Mouse (Mus musculus) ES-E14 (cell line): ENCODE measurements around the gene Hmgxb4. TPM values are rescaled to one million over a fixed set of nuclear protein-coding genes. Genes with fewer than 3 reads are reported as not detected.

Experiments
- DNase-seq: peaks from one replicate; pipeline ENCODE4 v3.0.0-alpha.2; 2013; ENCODE audit warnings: low read depth, low spot score
- H3K27ac ChIP-seq: 2 replicates; pipeline ENCODE4 v1.5.1; 2012; ENCODE audit warnings: low read depth, mild to moderate bottlenecking, low read length, moderate library complexity, mixed read lengths; ENCODE audit not compliant: poor library complexity, insufficient read depth, severe bottlenecking
- H3K36me3 ChIP-seq: 2 replicates; pipeline ENCODE4 v1.6.1; 2012; ENCODE audit warnings: mild to moderate bottlenecking, low read length, moderate library complexity, mixed read lengths; ENCODE audit not compliant: control insufficient read depth, poor library complexity, insufficient read depth, severe bottlenecking
- H3K4me1 ChIP-seq, 2 experiments: fragments of 150-350 bp in 1 of 2; sonication (generic) in 1 of 2; 2 replicates each; pipeline ENCODE4 v1.6.1; 2012; ENCODE audit warnings: low read length in 2 of 2, mild to moderate bottlenecking in 1 of 2, mixed read lengths in 1 of 2; ENCODE audit not compliant: control insufficient read depth in 2 of 2, insufficient read depth in 2 of 2, poor library complexity in 1 of 2
- H3K4me3 ChIP-seq, 2 experiments: fragments of 150-350 bp in 1 of 2; sonication (generic) in 1 of 2; 2 replicates each; pipeline ENCODE4 v1.5.1; 2012; ENCODE audit warnings: low read length in 2 of 2, low read depth in 1 of 2, mild to moderate bottlenecking in 1 of 2, mixed read lengths in 1 of 2; ENCODE audit not compliant: insufficient read depth in 1 of 2, poor library complexity in 1 of 2, severe bottlenecking in 1 of 2
- H3K9ac ChIP-seq: 2 replicates; pipeline ENCODE4 v1.6.1; 2012; ENCODE audit warnings: low read depth, mild to moderate bottlenecking, low read length, mixed read lengths; ENCODE audit not compliant: poor library complexity, insufficient read depth, severe bottlenecking
- H3K9me3 ChIP-seq: fragments of 150-350 bp; sonication (generic); 2 replicates; pipeline ENCODE4 v1.6.1; 2012; ENCODE audit warnings: low read depth, mild to moderate bottlenecking, low read length; ENCODE audit not compliant: control insufficient read depth, insufficient read depth
- CHD2 ChIP-seq: IDR thresholded peaks from 2 replicates; pipeline ENCODE4 v1.6.1; 2014; ENCODE audit warnings: mild to moderate bottlenecking, low read depth, low read length, inconsistent platforms
- HCFC1 ChIP-seq: IDR thresholded peaks from 2 replicates; pipeline ENCODE4 v1.6.1; 2012; ENCODE audit warnings: low read length, inconsistent platforms, borderline replicate concordance; ENCODE audit not compliant: insufficient read depth
- MAFK ChIP-seq: IDR thresholded peaks from 2 replicates; pipeline ENCODE4 v1.6.1; 2014; ENCODE audit warnings: mild to moderate bottlenecking, low read depth, low read length, inconsistent platforms; ENCODE audit not compliant: insufficient read depth
- ZC3H11A ChIP-seq: IDR thresholded peaks from 2 replicates; pipeline ENCODE4 v1.6.1; 2012; ENCODE audit warnings: low read depth, mild to moderate bottlenecking, inconsistent platforms, low read length, borderline replicate concordance
- ZNF384 ChIP-seq: IDR thresholded peaks from 2 replicates; pipeline ENCODE4 v1.6.1; 2012; ENCODE audit warnings: low read depth, low read length, inconsistent platforms
- in situ Hi-C, 2 experiments: fragments of 600-800 bp; cut with MboI; formaldehyde crosslinking; loops; one replicate each; pipeline ENCODE4 v1.15.1; 2025; ENCODE audit warnings: low sequenced_read_pairs in 2 of 2, inconsistent platforms in 1 of 2; ENCODE audit not compliant: unreplicated experiment in 2 of 2
- total RNA-seq: library from RNA; depleted of rRNA; stranded (reverse); fragments of 300-350 nt; gene quantifications from 2 replicates; pipeline ENCODE4 v1.2.3, GENCODE M21; 2012

Gene Hmgxb4
- total RNA-seq, 1 experiment, result 66.5 TPM

GRCm38 (mm10) chr8:74972322-74972883 lies 20.8 kb upstream of the Hmgxb4 start:
- Histone ChIP-seq H3K4me1 (peaks cover 0 to 4% of the 10 kb centered on the region in 2 experiments; a peak in 2 of 4 replicates), H3K4me3 (no peak overlapping the region), H3K27ac (no peak overlapping the region), H3K9ac (no peak overlapping the region), H3K36me3 (no peaks in the 10 kb centered on the region), H3K9me3 (peaks cover 1% of the 10 kb centered on the region; the same call in 1 of the 2 replicates)
- in situ Hi-C loops, result no loop called here
- no peak for DNase-seq
- no peak for TF ChIP-seq MAFK
- TF ChIP-seq ZNF384, result no peak
- no peak for TF ChIP-seq ZC3H11A
- no peak for TF ChIP-seq HCFC1
- no peak for TF ChIP-seq CHD2

GRCm38 (mm10) chr8:74973121-74973869 lies 19.9 kb upstream of the Hmgxb4 start:
- Histone ChIP-seq H3K4me1 (peaks cover 0 to 4% of the 10 kb centered on the region in 2 experiments; a peak in 2 of 4 replicates), H3K9me3 (peaks cover 1% of the 10 kb centered on the region; the same call in 1 of the 2 replicates), H3K27ac (no peak overlapping the region), H3K4me3 (no peak overlapping the region), H3K36me3 (no peaks in the 10 kb centered on the region), H3K9ac (no peak overlapping the region)
- TF ChIP-seq MAFK, result no peak
- no peak for TF ChIP-seq CHD2
- TF ChIP-seq HCFC1, result no peak
- TF ChIP-seq ZNF384, result no peak
- no peak for TF ChIP-seq ZC3H11A
- in situ Hi-C loops, result no loop called here
- no peak for DNase-seq

DNA sequence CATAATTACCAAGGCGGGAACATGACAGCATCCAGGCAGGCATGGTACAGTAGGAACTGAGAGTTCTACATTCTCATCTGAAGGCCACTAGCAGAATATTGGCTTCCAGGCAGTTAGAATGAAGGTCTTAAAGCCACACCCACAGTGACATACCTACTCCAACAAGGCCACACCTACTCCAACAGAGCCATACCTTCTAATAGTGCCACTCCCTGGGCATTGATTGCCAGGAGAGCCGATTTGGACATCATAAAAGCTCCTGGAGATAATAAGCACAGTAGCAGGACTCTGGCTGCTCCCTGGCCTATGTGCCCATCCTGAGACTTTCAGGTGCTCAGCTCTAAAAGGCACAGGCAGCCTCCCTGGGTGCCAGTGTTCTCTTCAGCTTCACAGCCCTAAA lies 19.3 kb upstream of the Hmgxb4 start:
- Histone ChIP-seq H3K27ac (no peak overlapping the region), H3K9ac (no peak overlapping the region), H3K9me3 (peaks cover 1% of the 10 kb centered on the region; the same call in 1 of the 2 replicates), H3K36me3 (no peaks in the 10 kb centered on the region), H3K4me3 (no peak overlapping the region), H3K4me1 (peaks cover 0 to 4% of the 10 kb centered on the region in 2 experiments; a peak in 2 of 4 replicates)
- DNase-seq, result no peak
- TF ChIP-seq CHD2 (no peak), ZNF384 (no peak), ZC3H11A (no peak)
- in situ Hi-C loops, result no loop called here

GRCm38 (mm10) chr8:74977427-74977826 lies 15.7 kb upstream of the Hmgxb4 start:
- H3K4me3 ChIP-seq, result no peak overlapping the region
- in situ Hi-C loops, result no loop called here
- no peak for DNase-seq
- no peaks in the 10 kb centered on the region for H3K36me3 ChIP-seq
- H3K4me1 ChIP-seq, result peaks cover 3 to 10% of the 10 kb centered on the region in 2 experiments; a peak in 2 of 4 replicates
- no peak for TF ChIP-seq ZNF384
- TF ChIP-seq ZC3H11A, result 0 out of 2 replicates have a peak, but pooled peaks have one; percentile 41
- peak; percentile 100 for TF ChIP-seq MAFK
- no peak overlapping the region for H3K27ac ChIP-seq
- H3K9me3 ChIP-seq, result no peaks in the 10 kb centered on the region
- no peak overlapping the region for H3K9ac ChIP-seq
